Mouse (Mus musculus) lung, embryonic 14.5 days (tissue): ENCODE results near the gene Nipa1. TPM values are rescaled to one million over a fixed set of nuclear protein-coding genes. Genes with fewer than 3 reads are reported as not detected.
A peak's percentile ranks its signal among the peaks of the same experiment; 100 is the strongest.

Experiments used
- ATAC-seq: fragments of 200-750 bp; cut with Nextera tagmentation; 2 replicates; pipeline ENCODE4 v1.8.0; 2017; ENCODE audit warnings: mild to moderate bottlenecking, moderate TSS enrichment, moderate library complexity; ENCODE audit not compliant: insufficient read depth
- DNase-seq: peaks from one replicate; pipeline ENCODE4 v3.0.0-alpha.2; 2015
- H3K27ac ChIP-seq: fragments of 300-500 bp; sonication (generic); 2 replicates; pipeline ENCODE4 v1.5.1; 2014; ENCODE audit warnings: low read depth, mild to moderate bottlenecking, moderate library complexity
- H3K27me3 ChIP-seq: fragments of 300-500 bp; sonication (generic); 2 replicates; pipeline ENCODE4 v1.6.1; 2014; ENCODE audit warnings: low read length, control low read depth; ENCODE audit not compliant: insufficient read depth
- H3K36me3 ChIP-seq: fragments of 300-500 bp; sonication (generic); 2 replicates; pipeline ENCODE4 v1.6.1; 2014; ENCODE audit warnings: control low read depth; ENCODE audit not compliant: insufficient read depth
- H3K4me1 ChIP-seq: fragments of 300-500 bp; sonication (generic); 2 replicates; pipeline ENCODE4 v1.6.1; 2014; ENCODE audit warnings: antibody characterized with exemption, control low read depth; ENCODE audit not compliant: insufficient read depth
- H3K4me2 ChIP-seq: fragments of 300-500 bp; sonication (generic); 2 replicates; pipeline ENCODE4 v1.6.1; 2014; ENCODE audit warnings: mild to moderate bottlenecking
- H3K4me3 ChIP-seq: fragments of 300-500 bp; sonication (generic); 2 replicates; pipeline ENCODE4 v1.5.1; 2014; ENCODE audit warnings: low read depth, low read length
- H3K9ac ChIP-seq: fragments of 300-500 bp; sonication (generic); 2 replicates; pipeline ENCODE4 v1.6.1; 2014
- H3K9me3 ChIP-seq: fragments of 300-500 bp; sonication (generic); 2 replicates; pipeline ENCODE4 v1.6.1; 2016; ENCODE audit warnings: low read depth, low read length, control low read depth
- CTCF ChIP-seq: IDR thresholded peaks from 2 replicates; pipeline ENCODE4 v1.5.1; 2016; ENCODE audit warnings: antibody characterized with exemption, low read depth
- WGBS: fragments of 180-500 bp; shearing (Covaris S2); extraction: QIAGEN DNeasy Blood & Tissue Kit; methylation state at CpG from one replicate; pipeline ENCODE4 v1.1.7; 2014; 5-methylcytosine and 5-hydroxymethylcytosine counted together
- polyA plus RNA-seq: library from polyadenylated mRNA; unstranded; fragments of >200 nt; fragmentation: Nextera tagmentation; extraction: Ambion mirVana; gene quantifications from 2 replicates; pipeline ENCODE4 v1.2.1, GENCODE M21; 2014

The Nipa1 gene
- polyA plus RNA-seq, 1 experiment from 2014 or later: 6.7 TPM

DNA sequence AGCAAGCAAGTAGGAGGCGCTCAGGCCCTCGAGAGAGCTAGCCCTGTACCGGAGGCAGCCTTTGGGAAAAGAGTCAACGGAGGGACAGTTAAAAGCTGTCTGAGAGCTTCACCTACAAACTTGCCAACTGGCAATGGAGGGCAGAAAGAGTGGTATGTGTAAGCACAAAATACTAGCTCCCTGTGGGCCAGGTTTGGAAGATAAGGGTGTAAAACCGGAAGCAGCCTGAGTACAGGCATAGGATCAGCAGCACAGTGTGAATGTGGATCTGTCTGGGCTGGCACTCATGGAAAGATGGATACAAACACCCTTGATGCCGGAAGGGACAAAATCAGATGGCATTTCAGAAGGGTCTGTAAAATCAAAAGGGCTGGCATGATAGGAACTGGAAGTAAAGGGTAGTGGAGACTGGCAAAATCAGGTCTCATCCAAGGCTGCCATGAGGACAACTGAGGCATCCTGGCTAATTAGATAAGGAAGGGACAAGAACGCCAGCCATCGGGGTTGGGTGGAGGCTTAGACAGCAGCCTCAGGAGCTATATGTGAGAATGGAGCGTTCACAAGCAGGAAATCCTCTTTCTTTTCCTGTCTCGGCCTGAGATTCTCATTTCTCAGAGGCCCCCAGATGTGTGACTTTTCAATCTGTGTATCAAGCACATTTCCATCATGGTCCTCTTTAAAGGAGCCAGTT is 37.6 kb downstream of the Nipa1 start:
- no peak for TF ChIP-seq CTCF
- no peaks in the 10 kb centered on the region for H3K9me3 ChIP-seq
- peaks cover 8% of the 10 kb centered on the region; the same call in 1 of the 2 replicates for H3K36me3 ChIP-seq
- WGBS: 86% methylated on average over 10 of the region's 10 CpGs
- no peaks in the 10 kb centered on the region for H3K4me1 ChIP-seq
- no peak overlapping the region for H3K4me2 ChIP-seq
- no peak for ATAC-seq
- no peaks in the 10 kb centered on the region for H3K27me3 ChIP-seq
- H3K9ac ChIP-seq: no peak overlapping the region
- H3K27ac ChIP-seq: no peak overlapping the region
- H3K4me3 ChIP-seq: no peak overlapping the region
- no peak for DNase-seq

DNA sequence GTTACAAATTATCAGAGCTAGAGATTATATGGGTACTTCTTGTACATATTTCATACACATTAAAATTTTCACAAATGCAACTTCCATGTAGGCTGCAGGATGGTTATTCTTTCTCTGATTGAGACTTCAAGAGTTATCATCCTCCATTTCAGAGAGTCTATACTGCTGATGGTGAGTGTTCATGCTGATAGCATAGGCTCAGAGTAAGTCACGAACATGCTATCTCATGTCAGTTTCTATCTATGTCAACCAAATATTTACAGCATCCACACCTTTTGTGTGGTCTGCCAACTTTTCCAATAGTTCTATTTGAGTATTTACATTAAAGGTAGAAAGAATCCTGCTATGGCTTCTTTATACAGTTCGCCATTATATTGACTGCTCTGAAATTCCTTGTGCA is 38.2 kb downstream of the Nipa1 start:
- Histone ChIP-seq H3K27me3 (no peaks in the 10 kb centered on the region), H3K27ac (no peak overlapping the region), H3K36me3 (peaks cover 8% of the 10 kb centered on the region; the same call in 1 of the 2 replicates), H3K4me2 (no peak overlapping the region), H3K9ac (no peak overlapping the region), H3K9me3 (no peaks in the 10 kb centered on the region), H3K4me1 (no peaks in the 10 kb centered on the region), H3K4me3 (no peak overlapping the region)
- no peak for ATAC-seq
- no peak for TF ChIP-seq CTCF
- DNase-seq: no peak
- 91% methylated on average over 2 of the region's 2 CpGs for WGBS

DNA sequence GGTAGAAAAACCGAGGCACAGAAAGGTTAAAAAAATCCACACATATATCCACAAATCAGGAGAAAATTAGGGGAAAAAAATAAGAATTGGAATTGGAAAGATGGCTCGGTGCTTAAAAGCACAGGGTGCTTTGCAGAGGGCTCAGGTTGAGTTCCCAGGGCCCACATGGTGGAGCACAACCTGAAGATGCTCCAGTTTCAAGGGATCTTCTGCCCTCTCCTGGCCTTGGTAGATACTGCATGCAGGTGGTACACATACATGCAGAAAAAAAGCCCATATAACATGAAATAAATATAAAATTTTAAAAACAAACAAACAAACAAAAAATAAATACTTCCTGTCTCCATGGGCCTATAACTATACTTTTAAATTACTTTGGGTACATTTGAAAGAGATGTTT is 45.3 kb downstream of the Nipa1 start:
- Histone ChIP-seq H3K4me2 (no peak overlapping the region), H3K36me3 (peaks cover under 1% of the 10 kb centered on the region; the same call in 1 of the 2 replicates), H3K4me1 (no peaks in the 10 kb centered on the region), H3K4me3 (no peak overlapping the region), H3K9me3 (no peaks in the 10 kb centered on the region), H3K27ac (no peak overlapping the region), H3K9ac (no peak overlapping the region), H3K27me3 (no peaks in the 10 kb centered on the region)
- DNase-seq: no peak
- TF ChIP-seq CTCF: 0 out of 2 replicates have a peak, but pooled peaks have one; percentile 9
- 96% methylated on average over 2 of the region's 2 CpGs for WGBS
- ATAC-seq: no peak

DNA sequence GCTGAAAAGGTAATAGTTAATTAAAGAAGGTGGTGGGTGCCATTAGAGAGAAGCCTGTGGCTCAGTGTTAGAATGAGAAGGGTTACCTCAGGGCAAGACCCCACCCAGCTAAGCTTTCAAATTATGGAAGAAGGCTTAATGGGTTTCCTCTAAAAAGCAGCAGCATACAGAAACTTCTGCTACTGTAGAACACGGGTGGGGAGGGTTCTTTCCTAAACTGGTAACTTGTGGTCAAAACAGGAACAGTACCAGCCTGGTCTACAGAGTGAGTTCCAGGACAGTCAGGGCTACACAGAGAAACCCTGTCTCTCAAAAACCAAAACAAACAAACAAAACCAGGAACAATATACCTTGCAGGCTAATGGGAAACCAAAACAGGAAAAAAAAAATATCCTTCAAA is 50.3 kb downstream of the Nipa1 start:
- H3K36me3 ChIP-seq: no peaks in the 10 kb centered on the region
- 73% methylated on average over 1 of the region's 1 CpGs for WGBS
- no peaks in the 10 kb centered on the region for H3K4me1 ChIP-seq
- no peak for ATAC-seq
- H3K9ac ChIP-seq: no peak overlapping the region
- no peaks in the 10 kb centered on the region for H3K27me3 ChIP-seq
- H3K27ac ChIP-seq: no peak overlapping the region
- H3K9me3 ChIP-seq: no peaks in the 10 kb centered on the region
- no peak overlapping the region for H3K4me2 ChIP-seq
- H3K4me3 ChIP-seq: no peak overlapping the region
- TF ChIP-seq CTCF: no peak
- DNase-seq: no peak

DNA sequence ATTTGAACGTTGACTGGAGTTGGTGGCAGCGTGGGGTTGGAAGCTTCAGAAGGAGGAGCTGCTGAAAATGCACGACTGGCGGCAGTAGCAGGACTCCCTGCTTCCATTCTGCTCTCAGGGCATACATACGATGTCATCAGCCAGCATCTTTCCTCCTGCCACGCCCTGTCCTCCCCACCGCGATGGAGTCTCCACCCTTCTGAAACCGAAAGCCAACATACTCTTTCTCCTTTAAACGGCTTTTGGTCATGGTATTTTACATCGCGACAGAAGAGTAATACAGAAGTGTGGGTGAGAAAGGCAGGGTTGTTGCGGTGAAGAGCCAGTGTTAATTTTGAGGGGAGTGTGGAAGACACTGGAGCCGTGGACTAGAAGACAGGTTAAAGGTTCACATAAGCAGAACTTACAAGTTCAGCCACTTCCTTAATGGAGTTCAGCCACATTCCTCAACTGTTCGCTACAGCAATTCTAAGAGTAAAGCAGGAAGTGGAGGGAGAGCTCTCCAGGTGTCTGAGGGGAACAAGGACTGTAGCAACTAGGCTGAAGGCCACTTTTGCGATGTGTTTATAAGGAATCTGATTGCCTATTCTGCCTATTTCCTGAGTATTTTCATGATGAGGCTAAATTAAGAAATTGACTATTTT is 51.4 kb downstream of the Nipa1 start:
- Histone ChIP-seq H3K27ac (no peak overlapping the region), H3K27me3 (no peaks in the 10 kb centered on the region), H3K4me1 (no peaks in the 10 kb centered on the region), H3K4me2 (peak overlapping the region; percentile 50), H3K9ac (peak overlapping the region; percentile 26; the same call in 1 of the 2 replicates), H3K9me3 (no peaks in the 10 kb centered on the region), H3K36me3 (no peaks in the 10 kb centered on the region), H3K4me3 (peak overlapping the region; percentile 17; the same call in 1 of the 2 replicates)
- peak; percentile 64; the same call in 1 of the 2 replicates for ATAC-seq
- 36% methylated on average over 16 of the region's 16 CpGs for WGBS
- no peak for TF ChIP-seq CTCF
- peak; percentile 30 for DNase-seq

DNA sequence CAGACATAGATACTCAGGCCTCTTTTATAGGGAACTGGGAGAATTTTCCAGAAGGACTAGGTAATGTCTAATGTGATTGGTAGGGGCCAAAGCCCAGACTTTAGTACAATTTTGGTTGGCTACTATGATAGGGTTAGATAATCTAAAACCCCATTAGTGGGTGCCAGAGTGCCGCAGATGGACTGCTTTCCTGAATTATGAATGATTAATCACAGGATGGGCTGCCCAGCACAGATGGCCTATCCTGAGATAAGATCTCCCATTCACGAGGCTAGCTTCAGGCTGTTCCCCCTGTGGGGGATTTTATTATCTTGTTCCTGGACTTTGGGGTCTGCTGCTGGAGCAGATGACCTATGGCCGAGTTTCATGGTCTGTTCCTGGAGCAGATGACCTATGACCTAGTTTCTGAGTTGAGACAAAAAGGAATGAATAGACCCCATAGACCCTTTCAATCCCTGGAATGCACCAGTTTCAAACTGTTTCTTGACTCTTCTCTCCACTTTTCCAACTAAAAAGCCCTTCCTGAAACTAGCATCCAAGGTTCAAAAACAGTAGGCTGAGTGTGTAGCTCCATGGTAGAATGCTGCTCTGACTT is 52.8 kb downstream of the Nipa1 start:
- no peak overlapping the region for H3K4me2 ChIP-seq
- 42% methylated on average over 3 of the region's 3 CpGs for WGBS
- H3K9me3 ChIP-seq: no peaks in the 10 kb centered on the region
- no peaks in the 10 kb centered on the region for H3K36me3 ChIP-seq
- ATAC-seq: no peak
- DNase-seq: no peak
- H3K4me3 ChIP-seq: no peak overlapping the region
- no peak for TF ChIP-seq CTCF
- no peak overlapping the region for H3K27ac ChIP-seq
- H3K27me3 ChIP-seq: no peaks in the 10 kb centered on the region
- no peak overlapping the region for H3K9ac ChIP-seq
- H3K4me1 ChIP-seq: no peaks in the 10 kb centered on the region
